Mouse (Mus musculus): Measurements from ENCODE around the gene Them7. TPM values are rescaled to one million over a fixed set of nuclear protein-coding genes. Genes with fewer than 3 reads are reported as not detected.

Gene Them7
- total RNA-seq, 2 experiments from 2014 or later, result not detected

DNA sequence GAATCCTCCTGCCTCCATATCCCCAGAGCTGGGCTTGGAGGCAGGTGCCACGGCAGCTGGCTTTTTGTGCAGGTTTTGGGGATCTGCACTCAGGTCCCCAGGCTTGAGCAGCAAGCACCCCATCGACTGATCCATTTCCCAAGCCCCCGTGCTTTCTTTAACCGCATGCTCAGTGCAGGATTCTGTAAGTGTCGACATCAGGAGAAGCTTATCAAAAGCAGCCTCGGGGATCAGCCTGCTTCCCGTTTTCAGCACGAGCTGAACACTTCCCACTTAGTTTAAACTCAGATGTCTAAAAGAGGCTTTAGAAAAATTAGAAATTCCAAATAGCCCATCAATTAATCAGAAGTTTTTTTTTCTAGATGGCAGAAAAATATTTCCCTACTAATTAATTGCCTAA is 4.5 kb upstream of the Them7 start:
- H3K4me3 ChIP-seq, result no peak overlapping the region
- DNase-seq (ENCODE audit: low spot score in 2 of 2), result no peak
- no peak overlapping the region for H3K27ac ChIP-seq
- no peak for TF ChIP-seq CTCF (conservative IDR thresholded peaks at IDR 0.05)

GRCm38 (mm10) chr2:105220738-105221303 is 3.3 kb upstream of the Them7 start:
- no peak for DNase-seq (ENCODE audit: low spot score in 2 of 2)
- no peak for TF ChIP-seq CTCF (conservative IDR thresholded peaks at IDR 0.05)
- Histone ChIP-seq H3K4me3 (no peak overlapping the region), H3K27ac (no peak overlapping the region)

- DNase-seq (ENCODE audit: low spot score in 2 of 2), result no peak
- no peak for TF ChIP-seq CTCF (conservative IDR thresholded peaks at IDR 0.05)
- Histone ChIP-seq H3K27ac (no peak overlapping the region), H3K4me3 (no peak overlapping the region)
These were observed 514 bp upstream of the Them7 start for GRCm38 (mm10) chr2:105223606-105224005.

DNA sequence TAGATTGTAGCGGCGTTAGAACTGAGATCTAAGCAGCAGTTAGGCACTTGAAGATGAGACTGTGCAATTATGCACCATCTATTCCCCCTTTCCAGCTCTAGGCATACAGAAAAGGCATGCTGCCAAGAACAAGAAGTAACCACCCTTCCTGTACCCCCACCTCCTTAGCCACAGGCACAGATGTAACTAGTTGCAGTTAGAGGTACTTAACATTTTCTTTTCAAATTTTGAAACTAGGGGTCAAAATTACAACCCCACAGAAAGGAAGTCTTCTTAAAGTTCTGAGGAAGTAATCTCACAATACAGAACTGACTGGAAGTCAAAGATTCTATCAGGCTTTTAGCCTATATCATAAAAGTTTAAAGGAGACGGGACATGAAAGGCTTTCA is 861 bp downstream of the Them7 start:
- H3K4me3 ChIP-seq, result no peak overlapping the region
- H3K27ac ChIP-seq, result no peak overlapping the region
- no peak for TF ChIP-seq CTCF (conservative IDR thresholded peaks at IDR 0.05)

GRCm38 (mm10) chr2:105226297-105226958 is 2.3 kb downstream of the Them7 start:
- no peak overlapping the region for H3K4me3 ChIP-seq
- TF ChIP-seq CTCF (conservative IDR thresholded peaks at IDR 0.05), result no peak
- no peak overlapping the region for H3K27ac ChIP-seq
- no peak for DNase-seq (ENCODE audit: low spot score in 2 of 2)

More for the DNA sequence above, 861 bp downstream of the Them7 start:
- no peak for DNase-seq (ENCODE audit: low spot score in 2 of 2)

GRCm38 (mm10) chr2:105228416-105228815 is 4.3 kb downstream of the Them7 start:
- Histone ChIP-seq H3K27ac (no peak overlapping the region), H3K4me3 (no peak overlapping the region)
- no peak for TF ChIP-seq CTCF (conservative IDR thresholded peaks at IDR 0.05)
- no peak for DNase-seq (ENCODE audit: low spot score in 2 of 2)

- peak; percentile 52 to 89 for DNase-seq (ENCODE audit: low spot score in 2 of 2)
- H3K4me3 ChIP-seq, result no peak overlapping the region
- TF ChIP-seq CTCF (conservative IDR thresholded peaks at IDR 0.05), result peak; percentile 91
- no peak overlapping the region for H3K27ac ChIP-seq
These were observed 6.2 kb downstream of the Them7 start for GRCm38 (mm10) chr2:105230333-105230732.

DNA sequence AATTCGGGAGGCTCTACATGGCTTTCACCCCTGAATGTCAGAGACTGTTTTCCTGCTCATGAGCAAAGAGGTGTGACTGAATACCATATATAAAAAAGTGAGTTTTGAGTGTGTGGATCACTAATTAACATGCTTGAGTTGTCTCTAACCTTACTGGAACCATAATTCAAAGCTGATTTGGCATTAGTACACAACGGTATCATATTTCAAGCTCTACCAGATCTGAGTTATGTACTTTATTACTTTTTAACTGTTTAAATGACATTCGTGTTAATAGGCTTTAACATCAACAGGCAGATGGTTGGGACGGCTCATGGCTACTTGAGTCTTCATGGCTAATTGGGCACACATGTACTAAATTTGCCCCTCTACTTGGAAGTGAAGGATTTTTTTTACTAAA is 8.3 kb downstream of the Them7 start:
- DNase-seq (ENCODE audit: low spot score in 2 of 2), result no peak
- TF ChIP-seq CTCF (conservative IDR thresholded peaks at IDR 0.05), result no peak
- Histone ChIP-seq H3K27ac (no peak overlapping the region), H3K4me3 (no peak overlapping the region)

- no peak for TF ChIP-seq CTCF (conservative IDR thresholded peaks at IDR 0.05)
- no peak for DNase-seq (ENCODE audit: low spot score in 2 of 2)
- Histone ChIP-seq H3K4me3 (no peak overlapping the region), H3K27ac (no peak overlapping the region)
These were observed 10.2 kb downstream of the Them7 start for GRCm38 (mm10) chr2:105234278-105234677.

DNA sequence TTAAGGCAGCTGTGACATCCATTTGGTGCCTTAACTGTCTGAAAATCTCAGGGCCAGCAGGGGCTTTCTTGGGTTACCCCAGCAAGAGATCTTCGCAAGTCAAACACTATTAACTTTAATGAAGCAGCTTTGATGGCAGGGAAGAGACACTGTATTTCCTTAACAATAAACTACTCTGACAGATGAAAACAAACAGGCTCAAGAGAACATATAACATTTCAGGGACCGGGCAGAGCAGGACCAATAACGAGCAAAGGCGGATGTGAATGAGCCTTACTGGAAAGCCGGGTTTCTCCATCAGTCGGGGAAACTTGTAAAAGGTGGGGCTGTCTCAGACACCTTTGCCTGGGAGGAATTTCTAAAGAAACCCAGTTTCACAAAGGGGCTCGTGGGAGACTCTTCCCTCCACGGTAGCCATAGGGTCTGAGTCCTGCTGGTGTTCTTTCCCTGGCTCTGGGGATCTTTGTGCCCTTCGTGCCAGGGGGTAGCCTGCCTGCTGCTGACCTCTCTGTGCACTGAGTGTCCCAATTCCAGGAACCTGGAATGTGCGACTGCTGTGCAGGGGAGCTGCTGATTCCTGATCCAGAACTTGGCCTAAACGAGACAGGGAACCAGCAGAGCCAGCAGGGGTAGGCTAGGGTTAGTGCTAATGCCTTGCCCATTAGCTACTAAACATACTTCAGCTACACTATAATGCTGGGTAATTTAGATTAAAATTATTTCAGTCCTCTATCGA is 11.4 kb downstream of the Them7 start:
- no peak for DNase-seq (ENCODE audit: low spot score in 2 of 2)
- no peak for TF ChIP-seq CTCF (conservative IDR thresholded peaks at IDR 0.05)
- no peak overlapping the region for H3K27ac ChIP-seq
- no peak overlapping the region for H3K4me3 ChIP-seq

DNA sequence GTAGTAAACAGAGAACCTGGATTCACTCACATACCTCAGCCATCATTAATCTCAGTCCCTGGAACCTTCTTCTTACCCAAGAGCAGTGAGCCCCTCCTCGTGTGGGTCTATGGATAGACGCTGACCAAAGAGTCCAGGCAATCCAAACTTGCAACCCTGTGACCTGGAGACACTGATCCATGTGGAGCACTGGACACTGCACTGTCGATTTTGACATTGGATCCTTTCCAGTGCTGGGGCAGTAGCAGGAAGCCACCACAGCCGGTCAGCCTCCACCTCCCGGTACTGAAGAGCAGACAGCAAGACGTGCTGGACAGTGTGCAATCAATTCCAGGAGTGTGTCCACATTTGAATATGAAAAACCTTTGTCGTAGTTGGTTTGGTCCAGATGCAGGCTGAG is 13.3 kb downstream of the Them7 start:
- H3K4me3 ChIP-seq, result no peak overlapping the region
- DNase-seq (ENCODE audit: low spot score in 2 of 2), result no peak
- H3K27ac ChIP-seq, result no peak overlapping the region
- TF ChIP-seq CTCF (conservative IDR thresholded peaks at IDR 0.05), result no peak

GRCm38 (mm10) chr2:105237841-105238240 is 13.7 kb downstream of the Them7 start:
- H3K27ac ChIP-seq, result no peak overlapping the region
- TF ChIP-seq CTCF (conservative IDR thresholded peaks at IDR 0.05), result no peak
- DNase-seq (ENCODE audit: low spot score in 2 of 2), result no peak
- no peak overlapping the region for H3K4me3 ChIP-seq

- DNase-seq (ENCODE audit: low spot score in 2 of 2), result peak; percentile 9 to 23
- H3K27ac ChIP-seq, result no peak overlapping the region
- H3K4me3 ChIP-seq, result no peak overlapping the region
- TF ChIP-seq CTCF (conservative IDR thresholded peaks at IDR 0.05), result peak; percentile 85
These were observed 14.7 kb downstream of the Them7 start for GRCm38 (mm10) chr2:105238775-105239174.

DNA sequence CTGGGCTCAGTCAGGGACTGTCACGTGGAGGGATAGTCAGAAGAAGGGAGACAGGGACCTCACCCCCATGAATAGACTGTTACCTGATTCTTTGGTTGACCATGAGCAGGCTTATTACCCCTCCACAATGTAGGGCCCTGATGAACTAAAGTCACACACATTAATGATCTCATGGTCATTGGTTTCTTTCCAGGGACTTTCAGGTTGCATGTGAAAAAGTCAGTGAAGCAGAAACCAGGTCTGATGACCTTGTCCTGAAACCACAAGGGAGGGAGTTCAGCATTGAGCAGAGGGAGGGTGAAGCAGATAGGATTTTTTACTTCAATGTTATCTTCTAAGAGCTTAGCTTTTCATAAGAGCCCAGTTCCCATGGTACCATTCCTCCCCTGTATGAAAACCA is 16.5 kb downstream of the Them7 start:
- DNase-seq (ENCODE audit: low spot score in 2 of 2), result no peak
- no peak overlapping the region for H3K27ac ChIP-seq
- H3K4me3 ChIP-seq, result no peak overlapping the region
- TF ChIP-seq CTCF (conservative IDR thresholded peaks at IDR 0.05), result no peak

Measured in layer of hippocampus, adult 2 months (tissue).